Mouse (Mus musculus) monocyte, adult 2 months (primary cell): Measurements from ENCODE around the gene Vtn.
"Not testable (repeated sequence)": the region's sequence is repeated elsewhere in the genome, so short reads cannot be mapped to it uniquely, and the experiment has no call there.

Source experiments
- DNase-seq, 2 experiments: peaks; one replicate each; pipeline ENCODE4 v3.0.0; 2022; ENCODE audit warnings: low spot score in 2 of 2, low read depth in 1 of 2

Vtn gene

DNA sequence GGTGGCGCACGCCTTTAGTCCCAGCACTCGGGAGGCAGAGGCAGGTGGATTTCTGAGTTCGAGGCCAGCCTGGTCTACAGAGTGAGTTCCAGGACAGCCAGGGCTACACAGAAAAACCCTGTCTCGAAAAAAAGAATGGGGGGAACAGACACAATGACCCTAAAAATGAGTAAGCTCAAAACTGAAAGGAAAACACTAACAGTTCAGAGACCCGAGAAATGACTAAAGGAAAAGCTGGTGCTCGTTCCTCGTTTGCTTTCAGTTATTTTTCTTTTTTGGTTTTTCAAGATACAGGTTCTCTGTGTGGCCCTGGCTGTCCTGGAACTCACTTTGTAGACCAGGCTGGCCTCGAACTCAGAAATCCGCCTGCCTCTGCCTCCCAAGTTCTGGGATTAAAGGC is 32.6 kb downstream of the Vtn start:
- DNase-seq, result not testable (repeated sequence)

DNA sequence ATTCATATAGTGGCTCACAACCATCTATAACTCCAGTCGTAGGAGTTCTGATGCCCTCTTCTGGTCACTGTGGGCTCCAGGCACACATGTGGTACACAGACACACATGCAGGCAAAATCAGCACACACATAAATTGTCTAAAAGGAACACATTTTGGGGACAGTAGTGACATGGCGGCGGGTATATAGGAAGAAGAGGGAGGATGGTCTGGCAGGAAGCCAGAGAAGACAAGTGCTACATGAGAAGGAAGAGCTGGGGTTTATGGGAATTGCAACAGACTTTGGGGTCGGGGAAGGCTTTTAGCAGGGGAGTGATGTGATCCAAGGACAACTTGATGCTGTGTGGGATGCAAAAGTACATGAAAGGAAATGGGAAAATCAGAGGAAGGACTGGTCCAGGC is 35.6 kb downstream of the Vtn start:
- DNase-seq, result no peak

DNA sequence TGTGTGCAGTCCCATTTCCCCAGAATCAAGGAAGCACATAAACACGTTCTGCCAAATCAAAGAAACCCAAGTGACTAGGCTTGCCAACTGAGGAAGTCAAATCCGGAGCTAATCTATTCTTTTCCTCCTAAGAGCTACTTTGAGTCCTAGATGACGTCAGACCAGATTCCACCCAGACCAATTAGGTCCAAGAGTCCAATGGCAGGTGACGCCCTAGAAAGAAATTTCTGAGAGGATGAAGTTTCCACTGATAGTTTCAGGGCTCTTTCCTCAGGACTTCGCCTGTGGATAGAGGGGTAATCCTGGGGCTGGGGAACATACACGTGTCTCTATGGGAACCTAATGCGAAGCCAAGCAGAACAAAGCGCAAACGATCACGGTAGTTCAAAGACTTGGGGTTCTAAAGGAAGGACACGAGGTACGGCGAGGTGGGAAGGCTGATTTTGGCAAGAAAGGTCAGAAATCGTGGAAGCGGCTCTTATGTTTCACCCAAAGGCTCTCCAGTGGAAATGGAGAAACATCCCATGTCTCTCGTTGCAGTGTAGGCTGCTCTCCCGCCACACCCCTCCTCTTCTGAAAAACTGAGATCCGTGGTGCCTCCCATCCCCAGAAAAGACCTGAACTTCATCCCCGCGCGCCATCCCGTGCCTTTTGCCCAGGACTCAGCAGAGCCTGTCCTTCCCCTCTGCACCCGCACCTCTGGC is 36.6 kb downstream of the Vtn start:
- DNase-seq, result peak in 1 of 2 experiments; percentile 27

GRCm38 (mm10) chr11:78536080-78536689 is 37.3 kb downstream of the Vtn start, which contains the start of the genes Tnfaip1 and Ift20:
Tnfaip1 (minus strand) TSS chr11:78536332.
Ift20 (plus strand) TSS chr11:78536361.
- DNase-seq, result peak; percentile 95 to 97

GRCm38 (mm10) chr11:78536690-78537084 is 37.8 kb downstream of the Vtn start:
- no peak for DNase-seq

GRCm38 (mm10) chr11:78540358-78540757 is 41.5 kb downstream of the Vtn start:
- DNase-seq, result no peak

- DNase-seq, result no peak
Observed at GRCm38 (mm10) chr11:78544449-78545111, 45.7 kb downstream of the Vtn start.

DNA sequence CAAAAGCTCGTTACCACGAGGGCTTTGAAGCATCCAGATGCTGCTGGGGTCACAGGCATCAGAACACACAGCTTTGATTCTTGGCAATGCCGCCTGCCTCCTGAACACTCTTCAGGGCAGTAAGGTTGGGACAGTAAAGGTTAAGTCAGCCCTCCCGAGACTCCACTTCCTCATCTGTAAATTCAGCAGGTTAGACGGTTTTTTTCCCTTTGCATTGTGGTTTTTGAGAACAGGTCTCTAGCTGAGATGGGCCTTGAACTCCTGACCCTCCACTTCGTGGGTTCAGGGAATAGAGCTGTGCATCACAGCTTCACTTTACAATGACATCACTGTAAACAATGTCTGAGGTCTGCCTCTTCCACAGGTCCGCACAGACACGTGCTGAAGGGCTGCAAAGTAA is 46.3 kb downstream of the Vtn start:
- no peak for DNase-seq

GRCm38 (mm10) chr11:78547718-78548460 is 49.0 kb downstream of the Vtn start:
- no peak for DNase-seq

DNA sequence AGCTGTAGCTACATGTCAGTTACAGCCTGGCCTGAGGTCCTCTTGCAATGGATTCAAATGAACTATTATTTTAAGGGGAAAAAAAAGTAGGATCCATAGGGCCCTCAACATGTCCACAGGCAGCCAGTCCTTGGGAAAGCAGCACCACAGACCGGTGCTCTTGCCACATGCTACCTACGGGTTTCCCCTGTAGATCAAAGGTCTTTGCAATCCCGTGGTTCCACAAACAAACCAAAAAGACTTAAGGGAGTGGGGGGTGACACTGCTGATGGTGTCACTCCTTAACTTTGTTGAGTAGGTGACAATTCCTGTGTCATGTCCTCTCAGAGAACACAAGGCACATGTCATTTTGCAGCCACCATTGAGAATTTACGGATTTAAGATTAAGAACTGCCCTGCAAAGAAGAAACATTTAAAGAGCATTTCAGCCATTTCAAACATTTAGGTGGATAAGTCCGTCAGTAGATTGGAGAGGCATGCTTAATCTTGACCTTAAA is 50.6 kb downstream of the Vtn start:
- no peak for DNase-seq

GRCm38 (mm10) chr11:78550168-78551058 is 51.5 kb downstream of the Vtn start, which contains the start of gene Tmem97:
Tmem97 (minus strand) TSS chr11:78550777.
- peak; percentile 84 to 88 for DNase-seq

- no peak for DNase-seq
Observed at GRCm38 (mm10) chr11:78551059-78551398, 52.1 kb downstream of the Vtn start.
